Mouse (Mus musculus): Measurements from ENCODE around the gene Upf1. TPM values are rescaled to one million over a fixed set of nuclear protein-coding genes. Genes with fewer than 3 reads are reported as not detected.

The Upf1 gene
- polyA plus RNA-seq, 1 experiment from 2014 or later: 11.3 TPM

GRCm38 (mm10) chr8:70366588-70366987 lies 13.5 kb upstream of the Upf1 start:
- H3K9me3 ChIP-seq (replicated peaks; ENCODE audit: control insufficient read depth, low read length, poor library complexity, severe bottlenecking): no peaks in the 10 kb centered on the region
- H3K9ac ChIP-seq (ENCODE audit: low read depth, low read length): no peak overlapping the region
- H3K27me3 ChIP-seq (ENCODE audit: control insufficient read depth, insufficient read depth, low read depth, low read length): peaks cover 3% of the 10 kb centered on the region
- H3K27ac ChIP-seq (ENCODE audit: low read length): no peak overlapping the region
- H3K36me3 ChIP-seq (ENCODE audit: control insufficient read depth, insufficient read depth, low read length): no peaks in the 10 kb centered on the region
- H3K4me1 ChIP-seq (ENCODE audit: control insufficient read depth, insufficient read depth, low read length): no peaks in the 10 kb centered on the region
- 78% methylated on average over 5 of the region's 5 CpGs for WGBS
- H3K4me2 ChIP-seq (ENCODE audit: low read length): no peak overlapping the region
- no peak for ATAC-seq
- no peak overlapping the region for H3K4me3 ChIP-seq (ENCODE audit: low read depth, low read length)

GRCm38 (mm10) chr8:70364066-70364465 lies 11.0 kb upstream of the Upf1 start:
- no peak overlapping the region for H3K27ac ChIP-seq (ENCODE audit: low read length)
- H3K27me3 ChIP-seq (ENCODE audit: control insufficient read depth, insufficient read depth, low read depth, low read length): no peaks in the 10 kb centered on the region
- no peak for ATAC-seq
- WGBS: 29% methylated on average over 5 of the region's 5 CpGs
- no peaks in the 10 kb centered on the region for H3K36me3 ChIP-seq (ENCODE audit: control insufficient read depth, insufficient read depth, low read length)
- H3K9ac ChIP-seq (ENCODE audit: low read depth, low read length): no peak overlapping the region
- H3K4me2 ChIP-seq (ENCODE audit: low read length): no peak overlapping the region
- H3K9me3 ChIP-seq (replicated peaks; ENCODE audit: control insufficient read depth, low read length, poor library complexity, severe bottlenecking): no peaks in the 10 kb centered on the region
- no peak overlapping the region for H3K4me3 ChIP-seq (ENCODE audit: low read depth, low read length)
- H3K4me1 ChIP-seq (ENCODE audit: control insufficient read depth, insufficient read depth, low read length): no peaks in the 10 kb centered on the region

GRCm38 (mm10) chr8:70361484-70362032 lies 8.5 kb upstream of the Upf1 start:
- Histone ChIP-seq H3K36me3 (ENCODE audit: control insufficient read depth, insufficient read depth, low read length) (no peaks in the 10 kb centered on the region), H3K4me1 (ENCODE audit: control insufficient read depth, insufficient read depth, low read length) (no peaks in the 10 kb centered on the region), H3K27ac (ENCODE audit: low read length) (no peak overlapping the region), H3K4me2 (ENCODE audit: low read length) (no peak overlapping the region), H3K9me3 (replicated peaks; ENCODE audit: control insufficient read depth, low read length, poor library complexity, severe bottlenecking) (no peaks in the 10 kb centered on the region), H3K27me3 (ENCODE audit: control insufficient read depth, insufficient read depth, low read depth, low read length) (no peaks in the 10 kb centered on the region), H3K4me3 (ENCODE audit: low read depth, low read length) (no peak overlapping the region), H3K9ac (ENCODE audit: low read depth, low read length) (no peak overlapping the region)
- WGBS: 81% methylated on average over 10 of the region's 10 CpGs
- ATAC-seq: no peak

DNA sequence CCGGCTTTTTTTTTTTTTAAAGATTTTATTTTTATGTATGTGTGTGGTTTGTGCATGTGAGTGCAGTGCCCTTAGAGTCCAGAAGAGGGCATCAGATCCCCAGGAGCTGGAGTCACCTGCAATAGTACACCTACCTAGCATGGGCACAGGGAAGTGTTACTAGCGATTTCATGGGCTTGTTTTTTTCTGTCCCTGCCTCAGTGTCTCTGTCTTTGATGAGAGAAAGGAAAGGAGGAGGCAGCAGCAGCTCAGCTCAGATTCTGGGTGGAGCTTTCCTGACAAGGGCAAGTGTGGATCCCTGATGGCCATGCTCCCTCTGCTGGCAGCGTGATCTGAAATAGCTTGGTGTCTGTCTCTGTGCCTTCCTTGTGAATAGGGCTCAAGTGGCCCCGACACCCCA lies 7.7 kb upstream of the Upf1 start:
- no peak for ATAC-seq
- Histone ChIP-seq H3K4me2 (ENCODE audit: low read length) (no peak overlapping the region), H3K4me3 (ENCODE audit: low read depth, low read length) (no peak overlapping the region), H3K9ac (ENCODE audit: low read depth, low read length) (no peak overlapping the region), H3K36me3 (ENCODE audit: control insufficient read depth, insufficient read depth, low read length) (no peaks in the 10 kb centered on the region), H3K27ac (ENCODE audit: low read length) (no peak overlapping the region), H3K27me3 (ENCODE audit: control insufficient read depth, insufficient read depth, low read depth, low read length) (no peaks in the 10 kb centered on the region), H3K4me1 (ENCODE audit: control insufficient read depth, insufficient read depth, low read length) (no peaks in the 10 kb centered on the region), H3K9me3 (replicated peaks; ENCODE audit: control insufficient read depth, low read length, poor library complexity, severe bottlenecking) (no peaks in the 10 kb centered on the region)
- WGBS: 55% methylated on average over 4 of the region's 4 CpGs

GRCm38 (mm10) chr8:70359411-70359810 lies 6.3 kb upstream of the Upf1 start:
- no peak for ATAC-seq
- Histone ChIP-seq H3K27ac (ENCODE audit: low read length) (no peak overlapping the region), H3K27me3 (ENCODE audit: control insufficient read depth, insufficient read depth, low read depth, low read length) (no peaks in the 10 kb centered on the region), H3K4me1 (ENCODE audit: control insufficient read depth, insufficient read depth, low read length) (no peaks in the 10 kb centered on the region), H3K9ac (ENCODE audit: low read depth, low read length) (no peak overlapping the region), H3K9me3 (replicated peaks; ENCODE audit: control insufficient read depth, low read length, poor library complexity, severe bottlenecking) (no peaks in the 10 kb centered on the region), H3K4me3 (ENCODE audit: low read depth, low read length) (no peak overlapping the region), H3K36me3 (ENCODE audit: control insufficient read depth, insufficient read depth, low read length) (no peaks in the 10 kb centered on the region), H3K4me2 (ENCODE audit: low read length) (no peak overlapping the region)
- 40% methylated on average over 3 of the region's 3 CpGs for WGBS

DNA sequence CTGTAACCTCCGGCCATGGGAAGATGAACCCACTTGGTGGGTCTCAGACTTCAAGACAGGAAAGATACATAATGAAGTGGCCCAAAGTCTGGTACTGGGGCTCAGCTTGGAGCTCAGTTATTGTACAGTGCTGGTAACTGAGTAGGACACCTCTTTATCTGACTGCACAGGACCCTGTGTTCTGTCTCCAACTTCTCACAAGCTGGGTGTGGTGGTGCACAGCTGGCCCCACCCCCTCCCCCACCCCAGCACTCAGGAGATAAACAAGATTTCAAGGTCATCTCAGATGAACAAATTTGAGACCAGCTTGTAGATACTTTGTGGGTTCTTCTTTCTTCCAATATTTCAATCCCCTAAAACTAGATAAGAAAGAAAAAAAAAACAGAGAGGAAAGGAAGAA lies 3.0 kb upstream of the Upf1 start:
- Histone ChIP-seq H3K27ac (ENCODE audit: low read length) (no peak overlapping the region), H3K4me3 (ENCODE audit: low read depth, low read length) (no peak overlapping the region), H3K36me3 (ENCODE audit: control insufficient read depth, insufficient read depth, low read length) (no peaks in the 10 kb centered on the region), H3K9me3 (replicated peaks; ENCODE audit: control insufficient read depth, low read length, poor library complexity, severe bottlenecking) (no peaks in the 10 kb centered on the region), H3K27me3 (ENCODE audit: control insufficient read depth, insufficient read depth, low read depth, low read length) (no peaks in the 10 kb centered on the region), H3K4me1 (ENCODE audit: control insufficient read depth, insufficient read depth, low read length) (peaks cover 19% of the 10 kb centered on the region), H3K9ac (ENCODE audit: low read depth, low read length) (no peak overlapping the region), H3K4me2 (ENCODE audit: low read length) (no peak overlapping the region)
- ATAC-seq: no peak
- WGBS: 86% methylated on average over 1 of the region's 1 CpGs

- H3K9ac ChIP-seq (ENCODE audit: low read depth, low read length): peak overlapping the region; percentile 70
- no peaks in the 10 kb centered on the region for H3K27me3 ChIP-seq (ENCODE audit: control insufficient read depth, insufficient read depth, low read depth, low read length)
- WGBS: 59% methylated on average over 4 of the region's 4 CpGs
- peaks cover 37% of the 10 kb centered on the region for H3K4me1 ChIP-seq (ENCODE audit: control insufficient read depth, insufficient read depth, low read length)
- H3K4me2 ChIP-seq (ENCODE audit: low read length): peak overlapping the region; percentile 83
- H3K4me3 ChIP-seq (ENCODE audit: low read depth, low read length): peak overlapping the region; percentile 100
- no peaks in the 10 kb centered on the region for H3K9me3 ChIP-seq (replicated peaks; ENCODE audit: control insufficient read depth, low read length, poor library complexity, severe bottlenecking)
- peak overlapping the region; percentile 86 for H3K27ac ChIP-seq (ENCODE audit: low read length)
- H3K36me3 ChIP-seq (ENCODE audit: control insufficient read depth, insufficient read depth, low read length): peaks cover 1% of the 10 kb centered on the region; the same call in 1 of the 2 replicates
- no peak; the same call in 1 of the 2 replicates for ATAC-seq
Observed at GRCm38 (mm10) chr8:70354004-70354403, 926 bp upstream of the Upf1 start.

DNA sequence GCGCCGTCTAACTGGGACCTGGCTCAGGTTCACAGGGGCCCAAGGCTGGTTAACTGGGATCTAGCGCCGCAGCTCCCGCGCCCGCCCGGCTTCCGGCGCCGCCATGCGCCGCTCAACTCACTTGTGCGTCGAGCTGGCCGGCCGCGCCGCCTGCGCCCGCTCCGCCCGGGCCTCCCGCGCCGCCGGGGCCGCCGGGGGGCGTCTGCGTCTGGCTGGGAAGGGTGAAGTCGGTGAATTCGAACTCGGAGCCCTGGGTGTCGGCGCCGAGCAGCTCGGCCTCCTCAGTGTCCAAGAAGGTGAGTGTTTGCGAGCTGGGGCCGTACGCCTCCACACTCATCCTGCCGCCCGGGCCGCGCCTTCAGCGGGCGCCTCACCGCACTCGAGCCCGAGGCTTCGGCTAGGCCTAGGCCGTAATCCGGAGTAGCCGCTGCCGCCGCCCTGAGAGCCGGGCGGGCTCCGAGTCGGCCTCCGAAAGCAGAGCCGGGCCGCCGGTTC lies 374 bp downstream of the Upf1 start:
- H3K9me3 ChIP-seq (replicated peaks; ENCODE audit: control insufficient read depth, low read length, poor library complexity, severe bottlenecking): no peaks in the 10 kb centered on the region
- peak; percentile 65 for ATAC-seq
- H3K4me1 ChIP-seq (ENCODE audit: control insufficient read depth, insufficient read depth, low read length): peaks cover 38% of the 10 kb centered on the region
- 0% methylated on average over 50 of the region's 64 CpGs for WGBS
- no peaks in the 10 kb centered on the region for H3K27me3 ChIP-seq (ENCODE audit: control insufficient read depth, insufficient read depth, low read depth, low read length)
- peak overlapping the region; percentile 100 for H3K4me2 ChIP-seq (ENCODE audit: low read length)
- peaks cover 3% of the 10 kb centered on the region; the same call in 1 of the 2 replicates for H3K36me3 ChIP-seq (ENCODE audit: control insufficient read depth, insufficient read depth, low read length)
- peak overlapping the region; percentile 98 for H3K9ac ChIP-seq (ENCODE audit: low read depth, low read length)
- peak overlapping the region; percentile 84 for H3K27ac ChIP-seq (ENCODE audit: low read length)
- peak overlapping the region; percentile 100 for H3K4me3 ChIP-seq (ENCODE audit: low read depth, low read length)

DNA sequence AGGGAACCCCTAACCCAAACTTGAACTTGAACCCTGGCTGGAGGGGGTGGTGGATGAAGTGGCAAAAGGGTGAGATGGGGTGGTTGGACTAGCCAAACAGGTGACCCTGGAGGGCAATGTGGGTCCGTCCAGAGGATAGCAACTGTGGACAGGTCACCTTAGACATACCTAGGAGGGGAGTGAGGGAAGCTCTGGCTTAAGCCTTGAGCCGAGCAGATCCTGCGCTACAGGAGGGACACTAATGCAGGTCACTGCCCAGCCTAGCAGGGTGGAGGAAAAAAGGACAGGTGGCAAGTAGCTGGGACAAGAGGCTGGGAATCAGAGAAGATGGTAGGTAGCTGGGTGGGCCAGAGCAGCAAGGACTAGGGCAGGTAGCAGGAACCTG lies 1.1 kb downstream of the Upf1 start:
- 30% methylated on average over 3 of the region's 3 CpGs for WGBS
- no peak for ATAC-seq
- Histone ChIP-seq H3K4me1 (ENCODE audit: control insufficient read depth, insufficient read depth, low read length) (peaks cover 38% of the 10 kb centered on the region), H3K9ac (ENCODE audit: low read depth, low read length) (peak overlapping the region; percentile 98), H3K27ac (ENCODE audit: low read length) (no peak overlapping the region), H3K36me3 (ENCODE audit: control insufficient read depth, insufficient read depth, low read length) (peaks cover 3% of the 10 kb centered on the region; the same call in 1 of the 2 replicates), H3K4me2 (ENCODE audit: low read length) (peak overlapping the region; percentile 100), H3K9me3 (replicated peaks; ENCODE audit: control insufficient read depth, low read length, poor library complexity, severe bottlenecking) (no peaks in the 10 kb centered on the region), H3K27me3 (ENCODE audit: control insufficient read depth, insufficient read depth, low read depth, low read length) (no peaks in the 10 kb centered on the region), H3K4me3 (ENCODE audit: low read depth, low read length) (peak overlapping the region; percentile 100)
